Mouse (Mus musculus) adrenal gland, postnatal 25 days (tissue): ENCODE measurements at regions not wholly inside any gene's neighbourhood (a gene's known extent, or its start where the extent isn't known, plus 50 kb on each side); places are given as distances from the start of the nearest gene placed in this dataset.
A peak's percentile ranks its signal among the peaks of the same experiment; 100 is the strongest.
"Not testable (repeated sequence)": the region's sequence is repeated elsewhere in the genome, so short reads cannot be mapped to it uniquely, and the experiment has no call there.

Experiments used
- DNase-seq: peaks from one replicate; pipeline ENCODE4 v3.0.0; 2021; ENCODE audit warnings: mixed read lengths

DNA sequence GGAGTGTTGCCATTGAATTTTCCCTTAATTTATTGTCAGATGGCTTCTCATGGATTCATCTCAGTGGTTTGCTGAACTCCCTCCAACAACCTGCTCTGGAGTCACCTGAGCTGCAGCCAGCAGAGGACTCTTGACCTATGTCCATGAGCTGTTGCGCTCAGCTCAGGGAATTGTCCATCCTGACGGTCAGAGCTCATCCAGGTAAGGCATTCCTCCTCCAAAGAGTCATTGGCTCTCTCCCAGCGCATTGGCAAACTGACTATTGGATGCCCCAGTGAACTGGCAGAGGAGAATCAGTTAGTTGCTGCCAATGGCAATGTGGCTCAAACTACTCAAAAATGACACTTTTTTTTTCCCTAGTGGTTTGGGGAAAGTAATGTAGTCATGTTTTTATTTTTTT is 345.3 kb upstream of the Fign start:
- peak; percentile 11 for DNase-seq

DNA sequence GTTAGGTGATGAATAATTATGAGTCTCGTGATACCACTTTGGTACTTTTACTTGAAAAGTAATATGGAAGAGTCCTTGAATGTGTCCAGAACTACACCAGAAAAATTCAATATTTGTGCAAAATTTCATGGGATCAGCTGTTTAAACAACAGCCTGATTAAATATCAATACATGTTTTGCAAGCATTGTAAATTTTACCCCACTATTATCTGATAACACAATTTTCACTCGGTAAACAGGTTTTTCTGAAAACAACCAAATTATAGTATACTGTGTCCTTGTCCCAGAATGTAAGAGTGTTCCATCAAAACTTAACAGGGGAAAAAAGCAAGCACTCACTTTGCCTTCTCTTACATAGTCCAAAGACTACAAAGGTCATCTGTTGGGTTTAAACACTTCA is 343.1 kb upstream of the Fign start:
- no peak for DNase-seq

DNA sequence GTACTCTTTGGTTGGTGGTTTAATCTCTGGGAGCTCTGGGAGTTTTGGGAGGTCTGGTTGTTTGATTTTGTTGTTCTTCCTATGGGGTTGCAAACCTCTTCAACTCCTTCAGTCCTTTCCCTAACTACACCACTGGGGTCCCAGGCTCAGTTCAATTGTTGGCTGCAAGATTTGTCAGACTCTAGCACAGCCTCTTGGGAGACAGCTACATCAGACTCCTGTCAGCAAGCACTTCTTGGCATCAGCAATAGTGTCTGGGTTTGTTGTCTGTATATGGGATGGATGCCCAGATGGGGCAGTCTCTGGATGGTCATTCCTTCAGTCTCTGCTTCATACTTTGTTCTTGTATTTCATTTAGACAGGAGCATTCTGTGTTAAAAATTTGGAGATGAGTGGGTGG is 319.3 kb upstream of the Fign start:
- DNase-seq: not testable (repeated sequence)

DNA sequence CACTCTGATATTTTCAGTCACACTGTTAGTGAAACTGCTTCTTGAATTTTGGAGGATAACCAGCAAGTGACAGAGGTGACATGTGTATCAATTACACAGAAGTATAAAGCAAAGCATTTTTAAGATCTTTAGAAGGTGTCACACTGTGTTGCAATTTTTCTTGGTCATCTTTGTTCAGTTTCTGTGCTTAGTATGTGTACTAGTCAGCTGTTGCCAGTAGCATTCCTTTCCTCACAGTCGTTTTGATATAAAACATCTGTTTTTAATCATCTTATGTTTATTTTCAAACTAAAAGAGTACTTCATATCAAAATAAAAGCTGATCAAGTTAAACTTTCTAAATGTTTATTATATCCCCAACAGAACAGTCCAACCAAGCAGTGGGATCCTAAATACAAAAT is 316.0 kb upstream of the Fign start:
- DNase-seq: no peak

DNA sequence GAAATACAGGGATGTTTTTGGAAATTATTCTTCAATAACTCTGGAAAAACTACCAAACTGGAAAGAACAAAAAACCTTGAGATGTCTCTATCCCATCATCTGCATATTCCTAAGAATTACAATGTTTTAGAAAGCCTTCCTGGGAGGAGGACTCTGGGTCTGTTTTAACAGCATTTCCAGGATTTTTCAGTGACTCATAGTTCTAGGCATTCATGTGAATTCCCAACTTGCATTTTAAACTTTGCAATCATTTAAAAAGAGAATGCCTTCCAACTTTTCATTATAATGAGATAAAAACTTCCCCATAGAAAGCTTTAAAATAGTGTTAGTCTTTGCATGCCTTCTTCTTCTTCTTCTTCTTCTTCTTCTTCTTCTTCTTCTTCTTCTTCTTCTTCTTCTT is 315.4 kb upstream of the Fign start:
- DNase-seq: no peak

DNA sequence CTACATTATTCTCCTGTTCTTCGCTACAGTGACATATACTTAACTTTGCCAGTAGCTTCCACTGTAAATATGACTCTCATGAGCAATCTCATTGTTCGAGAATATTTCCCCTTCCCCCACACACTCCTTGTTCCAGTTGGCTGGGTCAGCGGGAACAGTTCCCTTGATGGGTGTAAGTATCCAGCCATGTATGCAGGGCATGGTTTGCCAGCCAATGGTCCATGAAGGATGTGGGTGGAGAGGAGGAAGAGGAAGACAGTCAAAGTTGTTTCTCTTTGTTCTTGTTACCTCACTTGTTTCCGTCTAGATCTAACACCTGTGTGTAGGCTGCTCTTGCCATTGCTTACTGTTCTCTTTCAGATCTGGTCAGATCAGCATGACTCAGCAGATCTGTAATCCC is 298.1 kb upstream of the Fign start:
- no peak for DNase-seq

DNA sequence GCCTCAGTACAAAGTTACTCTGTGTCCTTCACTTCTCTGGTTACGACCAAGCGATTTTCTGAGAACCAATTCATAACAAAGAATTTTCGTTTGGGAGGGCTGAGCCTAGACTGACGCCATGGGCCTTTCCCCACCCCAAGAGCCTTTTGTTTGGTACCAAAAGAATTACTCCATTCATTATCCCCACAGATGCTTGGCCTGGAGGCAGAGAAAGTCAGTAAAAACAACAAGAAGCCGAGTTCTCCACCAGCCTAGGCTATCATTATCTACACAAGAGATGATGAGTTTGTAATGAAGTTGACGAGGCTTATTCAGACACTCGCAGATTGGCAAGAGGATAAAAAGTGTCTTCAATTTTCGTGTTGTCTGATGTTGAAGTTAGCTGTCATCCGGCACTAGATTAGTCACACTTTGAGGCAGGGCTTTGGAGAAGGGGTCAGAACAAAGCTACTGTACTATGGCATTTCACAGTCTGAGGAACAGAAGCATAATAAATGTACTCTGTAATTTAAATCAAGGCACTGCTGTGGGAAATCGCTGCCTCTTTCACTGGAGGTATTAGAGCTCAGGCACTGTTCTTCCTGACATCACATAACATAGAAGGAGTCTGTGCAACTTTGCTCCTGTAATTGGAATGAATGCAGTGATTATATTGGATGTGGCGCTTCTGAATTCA is 296.9 kb upstream of the Fign start:
- DNase-seq: no peak

DNA sequence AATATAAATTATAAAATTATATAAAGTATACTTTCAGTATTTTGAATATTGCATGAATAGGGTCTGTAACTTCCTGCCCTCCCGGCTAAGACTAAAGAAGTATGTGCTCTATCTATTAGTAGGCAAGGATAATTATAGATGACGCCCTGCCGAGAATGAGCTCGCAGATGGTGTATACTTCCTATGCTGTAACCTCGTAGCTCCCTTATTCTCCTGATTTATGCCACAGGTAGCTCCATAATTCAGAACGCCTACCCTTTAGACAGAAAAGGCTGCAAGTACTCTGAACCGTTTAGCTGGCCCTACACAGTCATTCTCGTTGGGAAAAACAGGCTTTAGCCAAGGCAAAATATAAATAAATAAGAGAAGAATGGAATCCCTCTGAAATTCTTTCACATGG is 296.4 kb upstream of the Fign start:
- DNase-seq: no peak

DNA sequence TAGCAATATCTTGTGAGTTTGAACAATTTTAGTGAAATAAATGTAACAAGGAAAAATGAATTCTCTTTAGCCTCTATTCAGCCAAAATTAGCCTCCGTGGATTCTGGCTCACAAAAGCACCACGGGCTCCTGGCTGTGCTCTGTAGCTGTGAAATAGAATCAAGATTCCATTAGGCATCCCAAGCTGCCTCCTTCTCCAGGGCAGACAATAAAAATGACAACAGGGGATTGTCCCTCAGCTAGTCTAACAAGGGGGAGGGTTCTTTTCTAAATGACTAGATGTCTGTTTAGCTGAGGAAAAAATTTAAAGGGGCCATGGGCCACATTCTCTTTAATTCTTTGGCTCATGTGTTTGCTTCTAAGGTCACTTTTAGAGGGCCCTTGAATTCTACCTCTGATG is 272.0 kb upstream of the Fign start:
- no peak for DNase-seq

DNA sequence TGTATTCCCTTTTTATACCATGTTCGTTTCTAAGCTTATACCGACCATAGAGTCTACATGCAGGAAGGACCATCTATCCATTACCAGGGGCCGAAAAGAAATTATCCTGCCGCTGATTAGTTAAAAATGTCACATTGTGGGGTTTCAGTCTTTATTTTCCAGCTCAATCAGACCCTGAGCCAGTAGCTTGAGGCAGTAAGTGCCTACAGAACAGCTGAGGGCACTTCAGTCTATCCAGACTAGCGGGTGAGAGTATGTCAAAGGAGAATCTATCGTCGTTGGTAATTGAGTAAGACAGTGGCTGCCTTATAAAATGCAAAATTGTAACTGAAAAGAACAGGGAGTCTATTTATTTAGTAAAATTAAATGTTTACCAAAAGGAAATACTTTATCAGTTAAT is 269.4 kb upstream of the Fign start:
- DNase-seq: no peak

DNA sequence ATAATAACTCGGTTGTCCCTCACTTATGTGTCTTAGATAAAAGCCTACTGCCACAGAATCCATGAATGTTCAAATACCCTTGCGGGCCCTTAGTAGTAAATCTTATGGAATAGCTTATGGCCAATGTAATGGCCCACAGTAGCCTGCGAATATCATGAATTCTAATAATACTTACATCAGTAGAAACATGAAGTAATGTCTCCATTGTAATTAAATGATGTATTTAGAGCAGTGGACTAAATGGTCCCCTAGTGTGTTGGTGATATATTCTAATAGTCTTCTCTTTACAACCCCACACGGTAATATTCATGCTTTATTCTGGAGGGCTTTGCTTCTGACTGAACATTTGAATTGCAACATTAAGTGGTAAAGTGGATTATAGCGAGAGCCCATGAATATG is 268.7 kb upstream of the Fign start:
- DNase-seq: no peak

DNA sequence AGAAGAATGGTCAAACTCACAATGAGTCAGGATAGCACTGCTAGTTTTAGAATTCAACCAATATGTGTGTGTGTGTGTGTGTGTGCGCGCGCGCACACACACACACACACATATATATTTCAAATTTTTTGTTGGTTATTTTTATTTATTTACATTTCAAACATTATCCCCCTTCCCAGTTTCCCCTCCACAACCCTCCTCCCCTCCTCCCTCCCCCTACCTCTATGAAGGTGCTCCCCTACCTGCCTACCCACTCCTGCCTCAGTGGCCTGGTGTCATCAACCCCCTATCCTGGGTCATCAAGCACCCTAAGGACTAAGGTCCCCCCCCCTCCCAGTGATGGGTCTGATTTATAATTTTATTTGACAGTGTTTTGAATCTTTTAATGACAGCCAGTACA is 258.4 kb upstream of the Fign start:
- DNase-seq: no peak

DNA sequence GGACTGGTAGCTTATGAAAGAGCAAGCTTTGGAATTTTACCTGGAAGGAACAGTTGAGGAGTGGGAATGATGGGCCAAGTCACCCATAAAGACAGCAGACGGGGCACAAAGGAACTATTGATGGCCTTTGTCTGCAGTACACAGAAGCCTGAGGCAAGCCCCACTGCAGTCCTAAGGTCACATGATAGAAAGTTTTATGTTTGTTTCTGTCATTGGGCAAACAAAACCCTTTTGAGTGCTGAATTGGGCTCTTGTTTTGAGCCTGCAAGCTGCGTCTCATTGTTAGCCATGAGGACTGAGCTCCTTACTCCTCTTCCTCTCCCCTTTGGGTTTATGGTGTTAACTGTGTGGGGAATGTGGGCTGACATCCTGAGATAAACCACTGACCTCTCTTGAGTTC is 227.7 kb upstream of the Fign start:
- no peak for DNase-seq
